Mouse (Mus musculus) limb, embryonic 10.5 days (tissue): ENCODE results near the gene Adam19. TPM values are rescaled to one million over a fixed set of nuclear protein-coding genes. Genes with fewer than 3 reads are reported as not detected.

Experiments
- microRNA-seq: library from miRNA; unstranded; fragments of <30 nt; microRNA quantifications from one replicate; pipeline ENCODE4, GENCODE M21; 2017
- polyA plus RNA-seq: library from polyadenylated mRNA; unstranded; fragments of >200 nt; fragmentation: Nextera tagmentation; extraction: Ambion mirVana; gene quantifications from 2 replicates; pipeline ENCODE4 v1.2.1, GENCODE M21; 2016

Adam19 gene
- polyA plus RNA-seq, 1 experiment from 2014 or later: 14.4 TPM

Small RNA genes within 50 kb of the gene (microRNA-seq; reads per million reads assigned to microRNA genes)
- gene Mir7239: not detected
- not detected for gene Mir8100

Other genes starting within 250 kb of the Adam19 start
- gene Clint1, start 203.9 kb upstream of the Adam19 start, polyA plus RNA-seq: 73.0 and 81.5 TPM in 2 replicates
- 6.3 and 6.9 TPM in 2 replicates for gene Lsm11, start 111.1 kb upstream of the Adam19 start, polyA plus RNA-seq
- 15.0 and 15.6 TPM in 2 replicates for gene Thg1l, start 100.5 kb upstream of the Adam19 start, polyA plus RNA-seq
- 0.11 and 0.16 TPM in 2 replicates for gene Sox30, start 75.7 kb upstream of the Adam19 start, polyA plus RNA-seq
- gene Gm12166, start 3.7 kb upstream of the Adam19 start, polyA plus RNA-seq: 2.9 and 4.7 TPM in 2 replicates
- gene Nipal4, start 110.5 kb downstream of the Adam19 start, polyA plus RNA-seq: 0.36 TPM in 2 replicates
- 0.09 and 0.11 TPM in 2 replicates for gene Fndc9, start 179.5 kb downstream of the Adam19 start, polyA plus RNA-seq